Mouse (Mus musculus) forebrain, embryonic 14.5 days (tissue): Measurements from ENCODE around the gene Atxn1. TPM values are rescaled to one million over a fixed set of nuclear protein-coding genes. Genes with fewer than 3 reads are reported as not detected.

Experiments used
- ATAC-seq: fragments of 200-750 bp; cut with Nextera tagmentation; 2 replicates; pipeline ENCODE4 v1.8.0; 2017; ENCODE audit warnings: mild to moderate bottlenecking, moderate library complexity
- DNase-seq: peaks from one replicate; pipeline ENCODE4 v3.0.0-alpha.2; 2015; ENCODE audit warnings: low spot score
- H3K27ac ChIP-seq: fragments of 300-500 bp; sonication (generic); 2 replicates; pipeline ENCODE4 v1.5.1; 2014; ENCODE audit warnings: low read depth, mild to moderate bottlenecking, control low read depth, low read length, moderate library complexity
- H3K27me3 ChIP-seq: fragments of 300-500 bp; sonication (generic); replicated peaks from 2 replicates; pipeline ENCODE4 v1.6.1; 2014; ENCODE audit warnings: low read length, control low read depth, mixed read lengths; ENCODE audit not compliant: control insufficient read depth, insufficient read depth
- H3K36me3 ChIP-seq: fragments of 300-500 bp; sonication (generic); 2 replicates; pipeline ENCODE4 v1.6.1; 2014; ENCODE audit warnings: low read length, control low read depth; ENCODE audit not compliant: control insufficient read depth, insufficient read depth
- H3K4me1 ChIP-seq: fragments of 300-500 bp; sonication (generic); 2 replicates; pipeline ENCODE4 v1.6.1; 2014; ENCODE audit warnings: antibody characterized with exemption, low read length, control low read depth; ENCODE audit not compliant: control insufficient read depth, insufficient read depth
- H3K4me2 ChIP-seq: fragments of 300-500 bp; sonication (generic); 2 replicates; pipeline ENCODE4 v1.6.1; 2014; ENCODE audit warnings: mild to moderate bottlenecking, control low read depth, low read length
- H3K4me3 ChIP-seq: fragments of 300-500 bp; sonication (generic); 2 replicates; pipeline ENCODE4 v1.5.1; 2014; ENCODE audit warnings: low read depth, low read length, control low read depth
- H3K9ac ChIP-seq: fragments of 300-500 bp; sonication (generic); 2 replicates; pipeline ENCODE4 v1.6.1; 2014; ENCODE audit warnings: mild to moderate bottlenecking, low read length, control low read depth, moderate library complexity
- H3K9me3 ChIP-seq: fragments of 300-500 bp; sonication (generic); replicated peaks from 2 replicates; pipeline ENCODE4 v1.6.1; 2016; ENCODE audit warnings: low read length, control low read depth, mixed read lengths; ENCODE audit not compliant: control insufficient read depth
- WGBS: fragments of 180-500 bp; shearing (Covaris S2); extraction: QIAGEN DNeasy Blood & Tissue Kit; methylation state at CpG from one replicate; pipeline ENCODE4 v1.1.7; 2014; 5-methylcytosine and 5-hydroxymethylcytosine counted together
- polyA plus RNA-seq: library from polyadenylated mRNA; unstranded; fragments of >200 nt; fragmentation: Nextera tagmentation; extraction: Ambion mirVana; gene quantifications from 2 replicates; pipeline ENCODE4 v1.2.1, GENCODE M21; 2014

Atxn1 gene
- polyA plus RNA-seq, 1 experiment from 2014 or later = 4.3 TPM

DNA sequence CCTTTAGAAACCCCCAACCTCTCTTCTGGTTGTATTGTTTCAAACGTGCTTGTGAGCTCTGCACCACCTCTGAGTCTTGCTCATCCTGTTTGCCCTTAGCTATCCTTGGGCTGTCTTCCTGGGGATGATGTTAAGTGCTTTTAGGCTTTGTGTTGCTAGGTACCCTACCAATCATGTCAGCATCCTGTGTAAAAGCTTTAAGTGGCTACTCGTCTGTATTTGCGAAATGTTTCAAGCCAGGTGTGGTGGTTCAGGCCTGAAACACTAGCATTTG is 278.6 kb downstream of the Atxn1 start:
- Histone ChIP-seq H3K36me3 (no peaks in the 10 kb centered on the region), H3K4me1 (peaks cover 3% of the 10 kb centered on the region; the same call in 1 of the 2 replicates), H3K4me2 (no peak overlapping the region), H3K9ac (no peak overlapping the region), H3K27me3 (no peaks in the 10 kb centered on the region), H3K4me3 (no peak overlapping the region), H3K27ac (no peak overlapping the region), H3K9me3 (no peaks in the 10 kb centered on the region)
- DNase-seq = no peak
- whole genome bisulfite sequencing = 58% methylated on average over 3 of the region's 3 CpGs
- ATAC-seq = no peak

GRCm38 (mm10) chr13:45685575-45686308 is 279.1 kb downstream of the Atxn1 start:
- no peak overlapping the region for H3K27ac ChIP-seq
- H3K36me3 ChIP-seq = no peaks in the 10 kb centered on the region
- 78% methylated on average over 7 of the region's 7 CpGs for WGBS
- peaks cover 3% of the 10 kb centered on the region; the same call in 1 of the 2 replicates for H3K4me1 ChIP-seq
- H3K4me3 ChIP-seq = no peak overlapping the region
- H3K4me2 ChIP-seq = no peak overlapping the region
- H3K9me3 ChIP-seq = no peaks in the 10 kb centered on the region
- no peak for DNase-seq
- no peak overlapping the region for H3K9ac ChIP-seq
- H3K27me3 ChIP-seq = no peaks in the 10 kb centered on the region
- no peak for ATAC-seq

GRCm38 (mm10) chr13:45684891-45685311 is 279.9 kb downstream of the Atxn1 start:
- Histone ChIP-seq H3K4me1 (no peaks in the 10 kb centered on the region), H3K36me3 (no peaks in the 10 kb centered on the region), H3K27me3 (no peaks in the 10 kb centered on the region), H3K4me2 (no peak overlapping the region), H3K9ac (no peak overlapping the region), H3K27ac (no peak overlapping the region), H3K9me3 (no peaks in the 10 kb centered on the region), H3K4me3 (no peak overlapping the region)
- ATAC-seq (no peak), DNase-seq (no peak)
- 70% methylated on average over 4 of the region's 4 CpGs for WGBS

DNA sequence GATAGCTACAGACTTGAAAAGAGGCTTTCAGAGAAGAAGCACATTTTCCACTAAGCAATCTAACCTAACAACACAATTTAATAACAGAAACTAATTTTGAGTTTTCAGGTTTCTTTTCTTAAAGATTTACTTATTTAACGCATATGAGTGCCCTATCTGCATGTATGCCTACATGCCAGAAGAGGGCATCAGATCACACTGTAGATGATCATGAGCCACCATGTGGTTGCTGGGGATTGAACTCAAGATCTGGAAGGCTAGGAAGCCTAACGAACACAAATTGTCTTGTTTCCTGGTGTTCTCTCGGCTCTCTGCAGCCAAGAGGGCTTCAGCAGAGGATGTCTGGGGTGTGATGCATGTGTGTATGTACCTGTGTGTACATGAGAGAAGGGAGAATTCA is 280.8 kb downstream of the Atxn1 start:
- Histone ChIP-seq H3K27me3 (no peaks in the 10 kb centered on the region), H3K4me3 (no peak overlapping the region), H3K36me3 (no peaks in the 10 kb centered on the region), H3K4me1 (no peaks in the 10 kb centered on the region), H3K4me2 (no peak overlapping the region), H3K9me3 (no peaks in the 10 kb centered on the region), H3K9ac (no peak overlapping the region), H3K27ac (no peak overlapping the region)
- ATAC-seq = no peak
- 71% methylated on average over 3 of the region's 3 CpGs for WGBS
- DNase-seq = no peak

DNA sequence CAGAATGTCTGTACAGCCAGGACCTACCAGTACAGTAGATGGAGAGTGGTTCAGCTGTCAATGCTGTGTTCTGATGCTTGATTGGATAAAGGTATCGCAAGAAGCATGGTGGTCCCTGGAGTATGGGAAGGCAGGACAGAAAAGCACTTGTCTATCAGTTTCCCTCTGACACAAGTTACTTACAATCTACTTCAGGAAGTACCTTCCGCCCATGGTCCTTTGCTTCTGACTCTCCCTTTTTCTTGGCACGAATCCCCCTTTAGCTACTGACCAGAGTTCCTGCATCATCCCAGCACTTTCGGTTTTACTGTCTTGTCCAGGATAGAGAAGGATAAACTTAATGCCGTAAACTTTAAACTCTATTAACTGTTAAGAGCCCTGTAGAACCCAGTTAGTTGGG is 283.6 kb downstream of the Atxn1 start:
- no peak overlapping the region for H3K9ac ChIP-seq
- H3K36me3 ChIP-seq = no peaks in the 10 kb centered on the region
- no peak overlapping the region for H3K4me3 ChIP-seq
- no peaks in the 10 kb centered on the region for H3K27me3 ChIP-seq
- 95% methylated on average over 5 of the region's 5 CpGs for WGBS
- DNase-seq (no peak), ATAC-seq (no peak)
- H3K4me2 ChIP-seq = no peak overlapping the region
- no peaks in the 10 kb centered on the region for H3K9me3 ChIP-seq
- H3K27ac ChIP-seq = no peak overlapping the region
- no peaks in the 10 kb centered on the region for H3K4me1 ChIP-seq

- H3K27me3 ChIP-seq = no peaks in the 10 kb centered on the region
- H3K4me1 ChIP-seq = no peaks in the 10 kb centered on the region
- no peak overlapping the region for H3K4me3 ChIP-seq
- no peaks in the 10 kb centered on the region for H3K36me3 ChIP-seq
- H3K4me2 ChIP-seq = no peak overlapping the region
- no peak for DNase-seq
- no peak for ATAC-seq
- no peak overlapping the region for H3K9ac ChIP-seq
- H3K27ac ChIP-seq = no peak overlapping the region
- H3K9me3 ChIP-seq = no peaks in the 10 kb centered on the region
- 90% methylated on average over 5 of the region's 5 CpGs for WGBS
These were observed 284.2 kb downstream of the Atxn1 start for GRCm38 (mm10) chr13:45680651-45681050.

DNA sequence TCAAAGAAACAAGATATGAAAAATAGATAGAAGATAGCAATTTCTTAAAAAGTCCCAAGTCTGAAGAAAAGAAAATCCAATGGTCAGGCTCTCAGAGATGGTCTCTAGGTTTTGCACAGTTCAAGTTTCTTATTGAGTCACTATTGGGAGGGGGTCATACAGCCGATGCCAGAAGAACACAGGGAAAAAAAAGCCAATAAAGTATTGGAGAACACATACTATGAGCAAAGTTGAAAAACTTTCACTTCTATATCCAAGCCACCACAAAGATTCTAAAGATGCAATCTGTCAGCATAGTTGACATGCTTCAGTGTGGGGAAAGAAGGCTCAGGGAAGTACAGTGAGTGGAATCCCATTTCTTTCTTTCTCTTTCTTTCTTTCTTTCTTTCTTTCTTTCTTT is 285.7 kb downstream of the Atxn1 start:
- Histone ChIP-seq H3K27ac (no peak overlapping the region), H3K4me2 (no peak overlapping the region), H3K4me1 (no peaks in the 10 kb centered on the region), H3K27me3 (no peaks in the 10 kb centered on the region), H3K9ac (no peak overlapping the region), H3K36me3 (no peaks in the 10 kb centered on the region), H3K4me3 (no peak overlapping the region), H3K9me3 (no peaks in the 10 kb centered on the region)
- 93% methylated on average over 1 of the region's 1 CpGs for WGBS
- ATAC-seq (no peak), DNase-seq (no peak)

DNA sequence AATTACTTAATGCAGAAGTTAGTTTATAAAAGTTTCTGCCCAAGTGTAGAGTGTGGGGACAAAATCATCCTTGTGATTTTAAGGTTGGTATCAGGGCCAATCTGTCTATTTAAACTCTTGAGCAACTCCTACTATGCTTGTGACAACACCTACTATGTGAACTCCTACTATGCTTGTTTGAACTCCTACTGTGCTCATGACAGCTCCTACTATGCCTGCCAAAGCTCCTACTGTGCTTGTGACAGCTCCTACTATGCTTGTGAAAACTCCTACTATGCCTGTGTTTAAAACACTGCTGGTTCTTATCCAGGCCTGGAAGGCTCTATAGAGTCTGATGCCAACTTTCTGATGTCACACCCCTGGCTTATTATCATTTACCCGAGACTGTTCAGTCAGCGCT is 292.2 kb downstream of the Atxn1 start:
- Histone ChIP-seq H3K4me1 (no peaks in the 10 kb centered on the region), H3K9me3 (no peaks in the 10 kb centered on the region), H3K4me2 (no peak overlapping the region), H3K4me3 (no peak overlapping the region), H3K27ac (no peak overlapping the region), H3K36me3 (no peaks in the 10 kb centered on the region), H3K9ac (no peak overlapping the region), H3K27me3 (no peaks in the 10 kb centered on the region)
- 52% methylated on average over 2 of the region's 2 CpGs for WGBS
- peak; percentile 30 for DNase-seq
- no peak for ATAC-seq

- no peak overlapping the region for H3K4me2 ChIP-seq
- no peaks in the 10 kb centered on the region for H3K9me3 ChIP-seq
- H3K36me3 ChIP-seq = no peaks in the 10 kb centered on the region
- H3K4me3 ChIP-seq = no peak overlapping the region
- H3K27ac ChIP-seq = no peak overlapping the region
- H3K4me1 ChIP-seq = no peaks in the 10 kb centered on the region
- 87% methylated on average over 11 of the region's 11 CpGs for WGBS
- no peak overlapping the region for H3K9ac ChIP-seq
- DNase-seq (no peak), ATAC-seq (no peak)
- H3K27me3 ChIP-seq = no peaks in the 10 kb centered on the region
These were observed 294.8 kb downstream of the Atxn1 start for GRCm38 (mm10) chr13:45669969-45670368.
